Mouse (Mus musculus): Measurements from ENCODE around the gene Fez2. TPM values are rescaled to one million over a fixed set of nuclear protein-coding genes. Genes with fewer than 3 reads are reported as not detected.

Fez2 gene
- polyA plus RNA-seq, 1 experiment from 2014 or later = 59.7 TPM

- no peak overlapping the region for H3K4me3 ChIP-seq (replicated peaks; ENCODE audit: low read length)
- H3K36me3 ChIP-seq (replicated peaks; ENCODE audit: control insufficient read depth, insufficient read depth) = no peaks in the 10 kb centered on the region; the same call in 1 of the 2 replicates
- no peaks in the 10 kb centered on the region for H3K9me3 ChIP-seq (ENCODE audit: control insufficient read depth, low read length)
- ATAC-seq (ENCODE audit: low FRiP score) (no peak), DNase-seq (ENCODE audit: low spot score) (no peak)
- H3K27me3 ChIP-seq (ENCODE audit: control insufficient read depth, insufficient read depth, low read length) = no peaks in the 10 kb centered on the region
- peaks cover 10% of the 10 kb centered on the region; the same call in 1 of the 2 replicates for H3K4me1 ChIP-seq (replicated peaks; ENCODE audit: control insufficient read depth, insufficient read depth, low read length)
- H3K27ac ChIP-seq = no peak overlapping the region
- 60% methylated on average over 18 of the region's 18 CpGs for WGBS
- no peak overlapping the region for H3K9ac ChIP-seq
- H3K4me2 ChIP-seq (replicated peaks) = no peak overlapping the region
Measured at GRCm38 (mm10) chr17:78322369-78323335, 95.3 kb downstream of the Fez2 start.

- H3K4me2 ChIP-seq (replicated peaks) = no peak overlapping the region
- no peaks in the 10 kb centered on the region for H3K27me3 ChIP-seq (ENCODE audit: control insufficient read depth, insufficient read depth, low read length)
- no peaks in the 10 kb centered on the region for H3K9me3 ChIP-seq (ENCODE audit: control insufficient read depth, low read length)
- H3K9ac ChIP-seq = no peak overlapping the region
- peaks cover 10% of the 10 kb centered on the region; the same call in 1 of the 2 replicates for H3K4me1 ChIP-seq (replicated peaks; ENCODE audit: control insufficient read depth, insufficient read depth, low read length)
- ATAC-seq (ENCODE audit: low FRiP score) (no peak), DNase-seq (ENCODE audit: low spot score) (no peak)
- 88% methylated on average over 11 of the region's 11 CpGs for WGBS
- no peak overlapping the region for H3K27ac ChIP-seq
- peaks cover 3% of the 10 kb centered on the region for H3K36me3 ChIP-seq (replicated peaks; ENCODE audit: control insufficient read depth, insufficient read depth)
- no peak overlapping the region for H3K4me3 ChIP-seq (replicated peaks; ENCODE audit: low read length)
Measured at GRCm38 (mm10) chr17:78321216-78321835, 96.6 kb downstream of the Fez2 start.

Other genes starting within 250 kb of the Fez2 start
- 17.2 and 18.7 TPM in 2 replicates for gene Crim1, start 217.9 kb downstream of the Fez2 start, polyA plus RNA-seq (2014; fragmentation: Nextera tagmentation; extraction: Ambion mirVana)
- gene Vit, start 89.9 kb upstream of the Fez2 start, polyA plus RNA-seq (2014; fragmentation: Nextera tagmentation; extraction: Ambion mirVana) = 4.3 TPM in 2 replicates

Data from hindbrain, embryonic 14.5 days (tissue).